Mouse (Mus musculus): ENCODE measurements at regions not wholly inside any gene's neighbourhood (a gene's known extent, or its start where the extent isn't known, plus 50 kb on each side); places are given as distances from the start of the nearest gene placed in this dataset.

GRCm38 (mm10) chr2:167774166-167774805 is 84.7 kb upstream of the Tmem189 start:
- TF ChIP-seq CTCF (IDR thresholded peaks at IDR 0.05; ENCODE audit: insufficient read depth, low read depth, low read length) (no peak), POLR2A (IDR thresholded peaks at IDR 0.05; ENCODE audit: insufficient read depth, low read depth, low read length) (no peak)
